Comparison of ENCODE assay signal across 22 mouse cellular contexts in genomic region chr2:138053081-138053480, GRCm38 (mm10).
A peak's percentile ranks its signal among the peaks of the same experiment; 100 is the strongest.
DNase-seq lines count a peak whose midpoint lies in the region; ATAC-seq and TF ChIP-seq lines count a peak whose summit lies in the region.
"Had no signal": no experiment of that assay in that cellular context is flagged by ENCODE, and none has a peak within 500 bp of the region (broad histone marks: within the 10 kb centered on the region; RNA-seq: fewer than 3 reads in every experiment).

No protein-coding gene starts in this region.

- H3K9me3 ChIP-seq in heart, embryonic 10.5 days: no peaks in the 10 kb centered on the region
- H3K9me3 ChIP-seq in kidney, postnatal 0 days (replicated peaks; ENCODE audit: low read length): no peaks in the 10 kb centered on the region
- H3K9me3 ChIP-seq: embryonic facial prominence, embryonic 13.5 days; hindbrain, embryonic 12.5 days; hindbrain, embryonic 15.5 days had no signal

- no peak overlapping the region for H3K9ac ChIP-seq in kidney, postnatal 0 days (ENCODE audit: low read depth, low read length)
- H3K9ac ChIP-seq: embryonic facial prominence, embryonic 13.5 days; forebrain, postnatal 0 days; hindbrain, embryonic 12.5 days; hindbrain, embryonic 15.5 days had no signal

- no peaks in the 10 kb centered on the region for H3K36me3 ChIP-seq in heart, embryonic 10.5 days
- H3K36me3 ChIP-seq in kidney, postnatal 0 days (ENCODE audit: insufficient read depth, low read length): no peaks in the 10 kb centered on the region
- H3K36me3 ChIP-seq: embryonic facial prominence, embryonic 13.5 days; hindbrain, embryonic 12.5 days; hindbrain, embryonic 15.5 days had no signal

- peak; percentile 91 for DNase-seq in heart, adult 11 months
- DNase-seq in heart, embryonic 10.5 days (ENCODE audit: low spot score): no peak
- DNase-seq in kidney, postnatal 0 days (ENCODE audit: low spot score): peak; percentile 21
- no peak for DNase-seq in kidney, postnatal 4 days
- peak; percentile 48 for DNase-seq in brain, adult 2 months (ENCODE audit: low read depth, low spot score)
- DNase-seq: adrenal gland, adult 2 months; adrenal gland, postnatal 14 days; cerebellum, adult 11-12 months; cerebellum, adult 9-10 months; cerebellum, postnatal 25 days; forebrain, postnatal 0 days; gastrocnemius, adult 2 months; gastrocnemius, postnatal 14 days; heart, postnatal 10 days had no signal

- H3K27ac ChIP-seq in heart, embryonic 10.5 days: no peak overlapping the region
- no peak overlapping the region for H3K27ac ChIP-seq in kidney, postnatal 0 days
- H3K27ac ChIP-seq: embryonic facial prominence, embryonic 13.5 days; gastrocnemius, adult 2 months; hindbrain, embryonic 12.5 days; hindbrain, embryonic 15.5 days had no signal

- no peak for ATAC-seq in kidney, postnatal 0 days (replicated peaks; ENCODE audit: low FRiP score, low read depth)
- ATAC-seq in erythroblast, adult 5-6 weeks (replicated peaks; ENCODE audit: low FRiP score, poor library complexity, severe bottlenecking): no peak
- ATAC-seq: CD4-positive, CD25-positive, alpha-beta regulatory T cell, adult 4 months; forebrain, embryonic 14.5 days; forebrain, postnatal 0 days; intestine, postnatal 0 days had no signal

- 73% methylated on average over 4 of the region's 4 CpGs for WGBS in heart, embryonic 10.5 days
- 79% methylated on average over 4 of the region's 4 CpGs for WGBS in kidney, postnatal 0 days

- no peaks in the 10 kb centered on the region for H3K27me3 ChIP-seq in heart, embryonic 10.5 days (ENCODE audit: insufficient read depth, poor library complexity, severe bottlenecking)
- no peaks in the 10 kb centered on the region for H3K27me3 ChIP-seq in kidney, postnatal 0 days (ENCODE audit: insufficient read depth, low read length)
- H3K27me3 ChIP-seq: embryonic facial prominence, embryonic 13.5 days; hindbrain, embryonic 12.5 days; hindbrain, embryonic 15.5 days had no signal

- H3K4me1 ChIP-seq in heart, embryonic 10.5 days: no peaks in the 10 kb centered on the region
- 0 out of 2 replicates have a peak, but pooled peaks cover 3% of the 10 kb centered on the region for H3K4me1 ChIP-seq in kidney, postnatal 0 days (replicated peaks; ENCODE audit: insufficient read depth, low read length)
- H3K4me1 ChIP-seq: embryonic facial prominence, embryonic 13.5 days; hindbrain, embryonic 12.5 days had no signal

- no peak overlapping the region for H3K4me2 ChIP-seq in kidney, postnatal 0 days (ENCODE audit: low read length)
- H3K4me2 ChIP-seq: embryonic facial prominence, embryonic 13.5 days; heart, embryonic 11.5 days; hindbrain, embryonic 12.5 days; hindbrain, embryonic 15.5 days had no signal

- H3K4me3 ChIP-seq in heart, embryonic 10.5 days: no peak overlapping the region
- no peak overlapping the region for H3K4me3 ChIP-seq in kidney, postnatal 0 days (replicated peaks; ENCODE audit: low read depth, low read length)
- H3K4me3 ChIP-seq: embryonic facial prominence, embryonic 13.5 days; gastrocnemius, adult 2 months; hindbrain, embryonic 12.5 days; hindbrain, embryonic 15.5 days had no signal

- TF ChIP-seq CTCF in kidney, postnatal 0 days (IDR thresholded peaks at IDR 0.05; ENCODE audit: low read depth): no peak

Comparison
In these comparisons a context has a peak if more than half of its experiments do, and no peak if none do; other contexts are left out.
1. DNase-seq: peak in heart, adult 11 months (single experiment), kidney, postnatal 0 days (single experiment) and brain, adult 2 months (single experiment); none in heart, embryonic 10.5 days (single experiment) and kidney, postnatal 4 days (0 of 2).